Mouse (Mus musculus): ENCODE results near the gene Ptges. TPM values are rescaled to one million over a fixed set of nuclear protein-coding genes. Genes with fewer than 3 reads are reported as not detected.
"Not testable (repeated sequence)": the region's sequence is repeated elsewhere in the genome, so short reads cannot be mapped to it uniquely, and the experiment has no call there.

The Ptges gene
- polyA plus RNA-seq, 1 experiment from 2014 or later = 15.8 TPM

GRCm38 (mm10) chr2:30927151-30927781 is 2.4 kb downstream of the Ptges start:
- Histone ChIP-seq H3K4me3 (no peak overlapping the region), H3K4me2 (no peak overlapping the region), H3K36me3 (no peaks in the 10 kb centered on the region), H3K4me1 (peaks cover 31% of the 10 kb centered on the region), H3K9me3 (no peaks in the 10 kb centered on the region), H3K27ac (no peak overlapping the region), H3K27me3 (no peaks in the 10 kb centered on the region), H3K9ac (peak overlapping the region; percentile 36; the same call in 1 of the 2 replicates)
- ATAC-seq (ENCODE audit: insufficient number of reproducible peaks, insufficient read depth, low FRiP score, low TSS enrichment, low read depth) = no peak
- WGBS = 47% methylated on average over 9 of the region's 9 CpGs

- peaks cover 31% of the 10 kb centered on the region for H3K4me1 ChIP-seq
- H3K4me3 ChIP-seq = no peak overlapping the region
- no peak for ATAC-seq (ENCODE audit: insufficient number of reproducible peaks, insufficient read depth, low FRiP score, low TSS enrichment, low read depth)
- no peak overlapping the region for H3K4me2 ChIP-seq
- no peaks in the 10 kb centered on the region for H3K27me3 ChIP-seq
- no peaks in the 10 kb centered on the region for H3K36me3 ChIP-seq
- WGBS = 83% methylated on average over 4 of the region's 4 CpGs
- no peak overlapping the region for H3K27ac ChIP-seq
- no peak overlapping the region for H3K9ac ChIP-seq
- no peaks in the 10 kb centered on the region for H3K9me3 ChIP-seq
These were observed 3.3 kb downstream of the Ptges start for GRCm38 (mm10) chr2:30926381-30926780.

- Histone ChIP-seq H3K9me3 (no peaks in the 10 kb centered on the region), H3K4me2 (no peak overlapping the region), H3K4me3 (no peak overlapping the region), H3K27ac (no peak overlapping the region), H3K27me3 (no peaks in the 10 kb centered on the region), H3K4me1 (peaks cover 31% of the 10 kb centered on the region), H3K36me3 (no peaks in the 10 kb centered on the region), H3K9ac (no peak overlapping the region)
- ATAC-seq (ENCODE audit: insufficient number of reproducible peaks, insufficient read depth, low FRiP score, low TSS enrichment, low read depth) = no peak
- 78% methylated on average over 4 of the region's 4 CpGs for WGBS
These were observed 4.5 kb downstream of the Ptges start for GRCm38 (mm10) chr2:30925181-30925580.

- Histone ChIP-seq H3K9me3 (no peaks in the 10 kb centered on the region), H3K9ac (no peak overlapping the region), H3K4me2 (no peak overlapping the region), H3K27me3 (no peaks in the 10 kb centered on the region), H3K4me1 (peaks cover 30% of the 10 kb centered on the region), H3K4me3 (no peak overlapping the region), H3K36me3 (no peaks in the 10 kb centered on the region), H3K27ac (no peak overlapping the region)
- no peak for ATAC-seq (ENCODE audit: insufficient number of reproducible peaks, insufficient read depth, low FRiP score, low TSS enrichment, low read depth)
- 63% methylated on average over 3 of the region's 3 CpGs for WGBS
These were observed 6.6 kb downstream of the Ptges start for GRCm38 (mm10) chr2:30923099-30923498.

GRCm38 (mm10) chr2:30920216-30920615 is 9.4 kb downstream of the Ptges start:
- no peak overlapping the region for H3K4me2 ChIP-seq
- no peaks in the 10 kb centered on the region for H3K36me3 ChIP-seq
- H3K4me1 ChIP-seq = peaks cover 18% of the 10 kb centered on the region
- WGBS = 73% methylated on average over 7 of the region's 7 CpGs
- H3K27me3 ChIP-seq = no peaks in the 10 kb centered on the region
- ATAC-seq (ENCODE audit: insufficient number of reproducible peaks, insufficient read depth, low FRiP score, low TSS enrichment, low read depth) = no peak
- no peak overlapping the region for H3K9ac ChIP-seq
- H3K27ac ChIP-seq = no peak overlapping the region
- H3K9me3 ChIP-seq = no peaks in the 10 kb centered on the region
- no peak overlapping the region for H3K4me3 ChIP-seq

GRCm38 (mm10) chr2:30918780-30919329 is 10.8 kb downstream of the Ptges start:
- 37% methylated on average over 8 of the region's 8 CpGs for WGBS
- peak overlapping the region; percentile 12; the same call in 1 of the 2 replicates for H3K27ac ChIP-seq
- no peak overlapping the region for H3K9ac ChIP-seq
- no peak overlapping the region for H3K4me3 ChIP-seq
- peaks cover 24% of the 10 kb centered on the region for H3K4me1 ChIP-seq
- no peaks in the 10 kb centered on the region for H3K9me3 ChIP-seq
- no peaks in the 10 kb centered on the region for H3K36me3 ChIP-seq
- H3K27me3 ChIP-seq = no peaks in the 10 kb centered on the region
- H3K4me2 ChIP-seq = no peak overlapping the region
- no peak for ATAC-seq (ENCODE audit: insufficient number of reproducible peaks, insufficient read depth, low FRiP score, low TSS enrichment, low read depth)

- no peak for ATAC-seq (ENCODE audit: insufficient number of reproducible peaks, insufficient read depth, low FRiP score, low TSS enrichment, low read depth)
- WGBS = 58% methylated on average over 6 of the region's 6 CpGs
- H3K27ac ChIP-seq = no peak overlapping the region
- no peaks in the 10 kb centered on the region for H3K36me3 ChIP-seq
- H3K9me3 ChIP-seq = no peaks in the 10 kb centered on the region
- peaks cover 24% of the 10 kb centered on the region for H3K4me1 ChIP-seq
- no peaks in the 10 kb centered on the region for H3K27me3 ChIP-seq
- no peak overlapping the region for H3K4me2 ChIP-seq
- no peak overlapping the region for H3K9ac ChIP-seq
- H3K4me3 ChIP-seq = no peak overlapping the region
These were observed 11.5 kb downstream of the Ptges start for GRCm38 (mm10) chr2:30918126-30918525.

- H3K4me2 ChIP-seq = no peak overlapping the region
- WGBS = 86% methylated on average over 7 of the region's 7 CpGs
- no peak overlapping the region for H3K4me3 ChIP-seq
- ATAC-seq (ENCODE audit: insufficient number of reproducible peaks, insufficient read depth, low FRiP score, low TSS enrichment, low read depth) = no peak
- H3K4me1 ChIP-seq = peaks cover 24% of the 10 kb centered on the region
- no peaks in the 10 kb centered on the region for H3K36me3 ChIP-seq
- H3K9me3 ChIP-seq = no peaks in the 10 kb centered on the region
- no peak overlapping the region for H3K27ac ChIP-seq
- H3K9ac ChIP-seq = no peak overlapping the region
- no peaks in the 10 kb centered on the region for H3K27me3 ChIP-seq
These were observed 12.0 kb downstream of the Ptges start for GRCm38 (mm10) chr2:30917649-30918048.

- H3K9me3 ChIP-seq; ATAC-seq (ENCODE audit: insufficient number of reproducible peaks, insufficient read depth, low FRiP score, low TSS enrichment, low read depth); H3K27ac ChIP-seq; H3K27me3 ChIP-seq; H3K9ac ChIP-seq; H3K4me2 ChIP-seq; H3K4me3 ChIP-seq; H3K36me3 ChIP-seq: not testable (repeated sequence)
- H3K4me1 ChIP-seq = peaks cover 31% of the 10 kb centered on the region
- WGBS = 76% methylated on average over 6 of the region's 6 CpGs
These were observed 13.7 kb downstream of the Ptges start for GRCm38 (mm10) chr2:30915933-30916332.

GRCm38 (mm10) chr2:30915376-30915775 is 14.3 kb downstream of the Ptges start:
- Histone ChIP-seq H3K27me3 (no peaks in the 10 kb centered on the region), H3K4me1 (peaks cover 31% of the 10 kb centered on the region), H3K9me3 (no peaks in the 10 kb centered on the region), H3K9ac (no peak overlapping the region), H3K36me3 (no peaks in the 10 kb centered on the region), H3K27ac (0 out of 2 replicates have a peak overlapping the region, but pooled peaks have one; percentile 39), H3K4me3 (no peak overlapping the region), H3K4me2 (no peak overlapping the region)
- WGBS = 69% methylated on average over 5 of the region's 5 CpGs
- ATAC-seq (ENCODE audit: insufficient number of reproducible peaks, insufficient read depth, low FRiP score, low TSS enrichment, low read depth) = no peak

GRCm38 (mm10) chr2:30914836-30915235 is 14.8 kb downstream of the Ptges start:
- 26% methylated on average over 3 of the region's 3 CpGs for WGBS
- no peak for ATAC-seq (ENCODE audit: insufficient number of reproducible peaks, insufficient read depth, low FRiP score, low TSS enrichment, low read depth)
- Histone ChIP-seq H3K9me3 (no peaks in the 10 kb centered on the region), H3K4me1 (peaks cover 27% of the 10 kb centered on the region), H3K4me2 (no peak overlapping the region), H3K4me3 (no peak overlapping the region), H3K27ac (peak overlapping the region; percentile 49), H3K36me3 (no peaks in the 10 kb centered on the region), H3K27me3 (no peaks in the 10 kb centered on the region), H3K9ac (no peak overlapping the region)

- Histone ChIP-seq H3K9me3 (no peaks in the 10 kb centered on the region), H3K4me3 (no peak overlapping the region), H3K4me2 (no peak overlapping the region), H3K36me3 (no peaks in the 10 kb centered on the region), H3K9ac (no peak overlapping the region), H3K4me1 (peaks cover 14% of the 10 kb centered on the region), H3K27me3 (no peaks in the 10 kb centered on the region), H3K27ac (0 out of 2 replicates have a peak overlapping the region, but pooled peaks have one; percentile 8)
- ATAC-seq (ENCODE audit: insufficient number of reproducible peaks, insufficient read depth, low FRiP score, low TSS enrichment, low read depth) = no peak
- 83% methylated on average over 8 of the region's 8 CpGs for WGBS
These were observed 16.6 kb downstream of the Ptges start for GRCm38 (mm10) chr2:30913022-30913421.
